Mouse (Mus musculus): ENCODE results near the gene Tex46.

Tex46 gene

GRCm38 (mm10) chr4:136631237-136631994 is 21.2 kb downstream of the Tex46 start:
- DNase-seq (ENCODE audit: low read depth, low spot score) = peak; percentile 73

- no peak for DNase-seq (ENCODE audit: low read depth, low spot score)
Observed at GRCm38 (mm10) chr4:136635995-136636394, 25.8 kb downstream of the Tex46 start.

GRCm38 (mm10) chr4:136636511-136636910 is 26.3 kb downstream of the Tex46 start:
- no peak for DNase-seq (ENCODE audit: low read depth, low spot score)

GRCm38 (mm10) chr4:136636983-136637562 is 26.8 kb downstream of the Tex46 start:
- DNase-seq (ENCODE audit: low read depth, low spot score) = no peak

GRCm38 (mm10) chr4:136637563-136638229 is 27.5 kb downstream of the Tex46 start:
- DNase-seq (ENCODE audit: low read depth, low spot score) = peak; percentile 90

GRCm38 (mm10) chr4:136638230-136638750 is 28.1 kb downstream of the Tex46 start:
- no peak for DNase-seq (ENCODE audit: low read depth, low spot score)

- no peak for DNase-seq (ENCODE audit: low read depth, low spot score)
Observed at GRCm38 (mm10) chr4:136638890-136639289, 28.7 kb downstream of the Tex46 start.

- peak; percentile 82 for DNase-seq (ENCODE audit: low read depth, low spot score)
Observed at GRCm38 (mm10) chr4:136648922-136649479, 38.8 kb downstream of the Tex46 start.

GRCm38 (mm10) chr4:136649480-136650196 is 39.4 kb downstream of the Tex46 start:
- DNase-seq (ENCODE audit: low read depth, low spot score) = peak; percentile 54

GRCm38 (mm10) chr4:136650261-136650660 is 40.0 kb downstream of the Tex46 start:
- no peak for DNase-seq (ENCODE audit: low read depth, low spot score)

GRCm38 (mm10) chr4:136651357-136651811 is 41.1 kb downstream of the Tex46 start:
- DNase-seq (ENCODE audit: low read depth, low spot score) = peak; percentile 56

- DNase-seq (ENCODE audit: low read depth, low spot score) = peak; percentile 68
Observed at GRCm38 (mm10) chr4:136651882-136652527, 41.8 kb downstream of the Tex46 start.

GRCm38 (mm10) chr4:136652528-136652910 is 42.3 kb downstream of the Tex46 start:
- DNase-seq (ENCODE audit: low read depth, low spot score) = peak; percentile 33

- DNase-seq (ENCODE audit: low read depth, low spot score) = no peak
Observed at GRCm38 (mm10) chr4:136653019-136653418, 42.8 kb downstream of the Tex46 start.

- DNase-seq (ENCODE audit: low read depth, low spot score) = no peak
Observed at GRCm38 (mm10) chr4:136653692-136654234, 43.5 kb downstream of the Tex46 start.

- no peak for DNase-seq (ENCODE audit: low read depth, low spot score)
Observed at GRCm38 (mm10) chr4:136657914-136658313, 47.7 kb downstream of the Tex46 start.
